Mouse (Mus musculus): ENCODE data around the gene Fam131b.

DNA sequence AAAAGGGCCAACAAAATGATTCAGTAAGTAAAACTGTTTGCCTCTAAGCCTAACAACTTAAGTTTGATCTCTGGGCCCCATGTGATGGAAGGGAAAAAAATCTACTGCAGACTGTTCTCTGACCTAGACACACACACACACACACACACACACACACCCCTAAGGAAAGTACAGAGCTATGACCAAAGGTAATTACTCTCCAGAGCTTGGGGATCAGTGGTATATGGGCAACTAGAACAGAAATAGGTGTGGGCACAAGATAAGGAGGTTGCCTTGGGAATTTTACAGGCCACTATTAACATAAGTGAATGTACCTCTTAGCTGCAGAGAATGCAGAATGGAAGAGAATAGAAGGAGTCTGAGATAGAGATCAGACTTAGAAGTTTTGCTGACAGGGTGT, 36.9 kb downstream of the Fam131b start:
- TF ChIP-seq CTCF (IDR thresholded peaks at IDR 0.05; ENCODE audit: low read depth, low read length) (no peak), EP300 (IDR thresholded peaks at IDR 0.05; ENCODE audit: insufficient read depth, low read depth, low read length) (no peak), POLR2A (IDR thresholded peaks at IDR 0.05; ENCODE audit: insufficient read depth, low read length) (no peak)
